ENCODE assay signal across 30 mouse cellular contexts in genomic region chr9:55216078-55216477, GRCm38 (mm10). TPM values are rescaled to one million over a fixed set of nuclear protein-coding genes. Genes with fewer than 3 reads are reported as not detected.
A peak's percentile ranks its signal among the peaks of the same experiment; 100 is the strongest.
DNase-seq lines count a peak whose midpoint lies in the region; ATAC-seq lines count a peak whose summit lies in the region.
"Had no signal": no experiment of that assay in that cellular context is flagged by ENCODE, and none has a peak within 500 bp of the region (broad histone marks: within the 10 kb centered on the region; RNA-seq: fewer than 3 reads in every experiment).

No protein-coding gene starts in this region.

- intact Hi-C loops in left cerebral cortex, postnatal 14 days (cut with DNase I): no loop called here

- peak; percentile 75 for DNase-seq in heart, adult 11 months
- DNase-seq in heart, adult 9 months (ENCODE audit: low spot score in 2 of 2): no peak
- peak; percentile 98 for DNase-seq in ES-CJ7 (ENCODE audit: low read depth, low spot score)
- peak; percentile 65 for DNase-seq in WW6 (ENCODE audit: low read depth, low spot score)
- DNase-seq in left cerebral cortex, postnatal 14 days (ENCODE audit: low spot score in 2 of 2): no peak
- DNase-seq in left cerebral cortex, adult 9 months (ENCODE audit: low spot score in 2 of 2): no peak
- DNase-seq: adrenal gland, postnatal 10 days; adrenal gland, postnatal 36 days; cerebellum, adult 11-12 months; cerebellum, adult 8-10 months; cerebellum, postnatal 10 days; cerebellum, postnatal 36 days; gastrocnemius, postnatal 25 days; heart, adult 2 months; heart, postnatal 10 days; heart, postnatal 36 days; kidney, adult 11 months had no signal

- H3K4me1 ChIP-seq in brown adipose tissue, adult 24 weeks (ENCODE audit: control insufficient read depth, insufficient read depth, insufficient read length, low read length): peaks cover 4% of the 10 kb centered on the region
- peaks cover 13% of the 10 kb centered on the region for H3K4me1 ChIP-seq in heart, embryonic 12.5 days (replicated peaks)
- H3K4me1 ChIP-seq: embryonic facial prominence, embryonic 15.5 days had no signal

- no peak overlapping the region for H3K9ac ChIP-seq in heart, embryonic 12.5 days
- H3K9ac ChIP-seq: embryonic facial prominence, embryonic 12.5 days; embryonic facial prominence, embryonic 15.5 days; forebrain, embryonic 15.5 days; heart, embryonic 15.5 days; hindbrain, embryonic 13.5 days; intestine, embryonic 15.5 days had no signal

- no peaks in the 10 kb centered on the region for H3K27me3 ChIP-seq in heart, embryonic 12.5 days (replicated peaks)
- H3K27me3 ChIP-seq: embryonic facial prominence, embryonic 12.5 days; embryonic facial prominence, embryonic 15.5 days; forebrain, embryonic 15.5 days; heart, embryonic 15.5 days; hindbrain, embryonic 13.5 days; intestine, embryonic 15.5 days; Patski had no signal

- WGBS in heart, embryonic 12.5 days: 85% methylated on average over 2 of the region's 2 CpGs

- H3K36me3 ChIP-seq in heart, embryonic 12.5 days: peaks cover 76% of the 10 kb centered on the region

- ATAC-seq in heart, embryonic 12.5 days (ENCODE audit: insufficient number of reproducible peaks, low FRiP score): no peak
- ATAC-seq: forebrain, embryonic 15.5 days; hindbrain, embryonic 16.5 days; intestine, embryonic 15.5 days; Patski had no signal

- no peak overlapping the region for H3K4me2 ChIP-seq in heart, embryonic 12.5 days
- H3K4me2 ChIP-seq: embryonic facial prominence, embryonic 12.5 days; embryonic facial prominence, embryonic 15.5 days; forebrain, embryonic 15.5 days; heart, embryonic 11.5 days; heart, embryonic 15.5 days; hindbrain, embryonic 13.5 days; intestine, embryonic 15.5 days had no signal

- no peak overlapping the region for H3K4me3 ChIP-seq in brown adipose tissue, adult 24 weeks (ENCODE audit: insufficient read depth, low read depth, low read length)
- H3K4me3 ChIP-seq in heart, embryonic 12.5 days: no peak overlapping the region
- H3K4me3 ChIP-seq: embryonic facial prominence, embryonic 12.5 days; embryonic facial prominence, embryonic 15.5 days; forebrain, embryonic 15.5 days; heart, adult 2 months; heart, embryonic 15.5 days; hindbrain, embryonic 10.5 days; hindbrain, embryonic 13.5 days; intestine, embryonic 15.5 days had no signal

- no peaks in the 10 kb centered on the region for H3K9me3 ChIP-seq in heart, embryonic 12.5 days (replicated peaks)
- H3K9me3 ChIP-seq: embryonic facial prominence, embryonic 12.5 days; embryonic facial prominence, embryonic 15.5 days; forebrain, embryonic 15.5 days; G1E; heart, embryonic 15.5 days; hindbrain, embryonic 10.5 days; hindbrain, embryonic 13.5 days; intestine, embryonic 15.5 days had no signal

- 0 out of 2 replicates have a peak overlapping the region, but pooled peaks have one; percentile 23 for H3K27ac ChIP-seq in brown adipose tissue, adult 24 weeks (replicated peaks; ENCODE audit: low read depth, low read length)
- H3K27ac ChIP-seq in heart, embryonic 12.5 days (ENCODE audit: poor library complexity, severe bottlenecking): no peak overlapping the region
- H3K27ac ChIP-seq: embryonic facial prominence, embryonic 12.5 days; embryonic facial prominence, embryonic 15.5 days; forebrain, embryonic 15.5 days; heart, adult 2 months; heart, embryonic 15.5 days; hindbrain, embryonic 10.5 days; hindbrain, embryonic 13.5 days; intestine, embryonic 15.5 days had no signal

RNA-seq across cellular contexts. Expression of gene Fbxo22, which starts 7.4 kb away (rescaled TPM):
- 19.0 and 21.6 TPM in 2 replicates for polyA plus RNA-seq in brown adipose tissue, adult 24 weeks (2012; ENCODE audit: insufficient read depth, insufficient read length, missing spikeins)
- polyA plus RNA-seq in heart, embryonic 12.5 days (2016; fragmentation: Nextera tagmentation; extraction: Ambion mirVana): 67.2 and 70.9 TPM in 2 replicates
- total RNA-seq in left cerebral cortex, postnatal 14 days (2021): 10 to 100 TPM; 43.1 to 44.5 TPM

Comparison
In these comparisons a context has a peak if more than half of its experiments do, and no peak if none do; other contexts are left out.
1. DNase-seq: peak in heart, adult 11 months (single experiment), ES-CJ7 (single experiment) and WW6 (single experiment); none in heart, adult 9 months (0 of 2), left cerebral cortex, postnatal 14 days (0 of 2) and left cerebral cortex, adult 9 months (0 of 2).